Mouse (Mus musculus) lung, embryonic 15.5 days (tissue): ENCODE measurements around the gene C1qc. TPM values are rescaled to one million over a fixed set of nuclear protein-coding genes. Genes with fewer than 3 reads are reported as not detected.

Source experiments
- ATAC-seq: fragments of 200-750 bp; cut with Nextera tagmentation; 2 replicates; pipeline ENCODE4 v1.8.0; 2017; ENCODE audit warnings: moderate number of reproducible peaks, borderline replicate concordance; ENCODE audit not compliant: low FRiP score, low TSS enrichment; ENCODE audit errors: extremely low read depth
- H3K27ac ChIP-seq: fragments of 300-500 bp; sonication (generic); 2 replicates; pipeline ENCODE4 v1.5.1; 2015; ENCODE audit warnings: moderate library complexity, mild to moderate bottlenecking, inconsistent platforms
- H3K27me3 ChIP-seq: fragments of 300-500 bp; sonication (generic); 2 replicates; pipeline ENCODE4 v1.6.1; 2015; ENCODE audit warnings: inconsistent platforms
- H3K36me3 ChIP-seq: fragments of 300-500 bp; sonication (generic); 2 replicates; pipeline ENCODE4 v1.6.1; 2015; ENCODE audit warnings: inconsistent platforms
- H3K4me1 ChIP-seq: fragments of 300-500 bp; sonication (generic); 2 replicates; pipeline ENCODE4 v1.6.1; 2015; ENCODE audit warnings: inconsistent platforms
- H3K4me2 ChIP-seq: fragments of 300-500 bp; sonication (generic); 2 replicates; pipeline ENCODE4 v1.6.1; 2015; ENCODE audit warnings: inconsistent platforms, mild to moderate bottlenecking, moderate library complexity
- H3K4me3 ChIP-seq: fragments of 300-500 bp; sonication (generic); 2 replicates; pipeline ENCODE4 v1.5.1; 2015; ENCODE audit warnings: mild to moderate bottlenecking, inconsistent platforms
- H3K9ac ChIP-seq: fragments of 300-500 bp; sonication (generic); 2 replicates; pipeline ENCODE4 v1.6.1; 2015; ENCODE audit warnings: inconsistent platforms
- H3K9me3 ChIP-seq: fragments of 300-500 bp; sonication (generic); 2 replicates; pipeline ENCODE4 v1.6.1; 2016; ENCODE audit warnings: inconsistent platforms
- WGBS: fragments of 180-500 bp; shearing (Covaris S2); methylation state at CpG from one replicate; pipeline ENCODE4 v1.1.7; 2015; 5-methylcytosine and 5-hydroxymethylcytosine counted together
- polyA plus RNA-seq: library from polyadenylated mRNA; unstranded; fragments of >200 nt; fragmentation: Nextera tagmentation; extraction: Ambion mirVana; gene quantifications from 2 replicates; pipeline ENCODE4 v1.2.1, GENCODE M21; 2015

C1qc gene
- polyA plus RNA-seq, 1 experiment from 2014 or later: 24.6 TPM

DNA sequence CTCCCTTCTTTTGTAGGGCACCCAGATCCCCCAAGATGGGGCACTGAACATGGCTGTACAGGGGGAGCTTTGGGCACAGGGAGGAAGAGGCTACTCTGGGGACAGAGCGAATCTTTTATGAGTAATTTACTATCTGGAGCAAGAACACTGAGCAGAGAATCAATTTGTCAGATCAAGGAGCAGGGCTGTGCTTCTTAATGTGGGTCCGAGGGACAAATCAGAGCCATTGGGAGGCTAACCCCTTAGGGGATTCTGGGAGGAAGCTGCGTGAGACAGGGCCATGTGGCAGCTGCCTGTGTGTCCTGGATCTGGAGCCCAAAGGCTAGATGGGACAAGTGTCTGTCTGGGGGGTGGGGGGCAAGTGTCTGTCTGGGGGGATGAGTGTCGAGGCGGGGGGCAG is 27.3 kb downstream of the C1qc start:
- WGBS: 61% methylated on average over 5 of the region's 5 CpGs
- Histone ChIP-seq H3K4me3 (no peak overlapping the region), H3K36me3 (no peaks in the 10 kb centered on the region), H3K27me3 (peaks cover 26% of the 10 kb centered on the region), H3K27ac (no peak overlapping the region), H3K9ac (no peak overlapping the region), H3K4me2 (no peak overlapping the region), H3K9me3 (no peaks in the 10 kb centered on the region), H3K4me1 (0 out of 2 replicates have a peak, but pooled peaks cover 5% of the 10 kb centered on the region)
- no peak for ATAC-seq

- Histone ChIP-seq H3K9ac (no peak overlapping the region), H3K27ac (no peak overlapping the region), H3K4me1 (0 out of 2 replicates have a peak, but pooled peaks cover 5% of the 10 kb centered on the region), H3K27me3 (peaks cover 26% of the 10 kb centered on the region), H3K9me3 (no peaks in the 10 kb centered on the region), H3K4me2 (no peak overlapping the region), H3K36me3 (no peaks in the 10 kb centered on the region), H3K4me3 (no peak overlapping the region)
- no peak for ATAC-seq
- 11% methylated on average over 15 of the region's 15 CpGs for WGBS
Measured at GRCm38 (mm10) chr4:136864751-136865470, 28.0 kb downstream of the C1qc start.

- peaks cover 26% of the 10 kb centered on the region for H3K27me3 ChIP-seq
- 0 out of 2 replicates have a peak, but pooled peaks cover 5% of the 10 kb centered on the region for H3K4me1 ChIP-seq
- 45% methylated on average over 9 of the region's 9 CpGs for WGBS
- no peak overlapping the region for H3K4me3 ChIP-seq
- H3K9me3 ChIP-seq: no peaks in the 10 kb centered on the region
- H3K27ac ChIP-seq: no peak overlapping the region
- no peak overlapping the region for H3K9ac ChIP-seq
- no peak for ATAC-seq
- no peaks in the 10 kb centered on the region for H3K36me3 ChIP-seq
- no peak overlapping the region for H3K4me2 ChIP-seq
Measured at GRCm38 (mm10) chr4:136863517-136863916, 29.3 kb downstream of the C1qc start.

- WGBS: 52% methylated on average over 2 of the region's 2 CpGs
- Histone ChIP-seq H3K9me3 (no peaks in the 10 kb centered on the region), H3K4me2 (no peak overlapping the region), H3K27ac (no peak overlapping the region), H3K4me3 (no peak overlapping the region), H3K4me1 (no peaks in the 10 kb centered on the region), H3K36me3 (no peaks in the 10 kb centered on the region), H3K9ac (no peak overlapping the region), H3K27me3 (peaks cover 26% of the 10 kb centered on the region)
- no peak for ATAC-seq
Measured at GRCm38 (mm10) chr4:136862411-136862810, 30.5 kb downstream of the C1qc start.

- Histone ChIP-seq H3K4me1 (no peaks in the 10 kb centered on the region), H3K36me3 (no peaks in the 10 kb centered on the region), H3K4me2 (no peak overlapping the region; the same call in 1 of the 2 replicates), H3K4me3 (no peak overlapping the region), H3K9me3 (no peaks in the 10 kb centered on the region), H3K27me3 (peaks cover 26% of the 10 kb centered on the region), H3K9ac (no peak overlapping the region), H3K27ac (no peak overlapping the region)
- ATAC-seq: no peak
- WGBS: 12% methylated on average over 17 of the region's 17 CpGs
Measured at GRCm38 (mm10) chr4:136861806-136862205, 31.1 kb downstream of the C1qc start.

GRCm38 (mm10) chr4:136860022-136860421 is 32.8 kb downstream of the C1qc start:
- peaks cover 22% of the 10 kb centered on the region for H3K27me3 ChIP-seq
- 79% methylated on average over 7 of the region's 7 CpGs for WGBS
- H3K4me3 ChIP-seq: no peak overlapping the region
- no peak overlapping the region for H3K4me2 ChIP-seq
- H3K9me3 ChIP-seq: no peaks in the 10 kb centered on the region
- H3K4me1 ChIP-seq: no peaks in the 10 kb centered on the region
- H3K9ac ChIP-seq: no peak overlapping the region
- no peak overlapping the region for H3K27ac ChIP-seq
- H3K36me3 ChIP-seq: no peaks in the 10 kb centered on the region
- no peak for ATAC-seq

DNA sequence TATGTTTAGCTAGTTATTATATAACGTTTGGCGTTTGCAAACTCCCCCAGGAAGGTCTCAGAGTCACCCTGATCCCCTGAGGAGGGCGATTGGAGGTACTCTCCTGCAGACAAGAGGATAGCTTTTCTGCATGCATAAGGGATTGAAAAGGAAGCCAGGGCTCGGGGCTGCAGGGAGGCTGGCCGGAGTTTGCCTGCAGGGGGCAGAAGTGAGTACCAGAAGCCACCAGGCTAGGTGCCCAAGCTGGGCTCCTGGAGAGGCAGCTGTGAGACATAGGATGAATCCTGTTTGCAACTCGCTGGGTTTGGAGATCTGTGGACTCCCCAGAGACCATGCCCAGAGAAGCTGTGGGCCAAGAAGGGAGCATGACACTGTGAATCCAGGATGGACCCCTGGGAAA is 37.8 kb downstream of the C1qc start:
- H3K9me3 ChIP-seq: no peaks in the 10 kb centered on the region
- H3K36me3 ChIP-seq: no peaks in the 10 kb centered on the region
- no peak overlapping the region for H3K4me3 ChIP-seq
- H3K4me2 ChIP-seq: no peak overlapping the region
- H3K9ac ChIP-seq: no peak overlapping the region
- ATAC-seq: no peak
- no peaks in the 10 kb centered on the region for H3K4me1 ChIP-seq
- H3K27ac ChIP-seq: no peak overlapping the region
- H3K27me3 ChIP-seq: 0 out of 2 replicates have a peak, but pooled peaks cover 5% of the 10 kb centered on the region
- WGBS: 27% methylated on average over 6 of the region's 6 CpGs

DNA sequence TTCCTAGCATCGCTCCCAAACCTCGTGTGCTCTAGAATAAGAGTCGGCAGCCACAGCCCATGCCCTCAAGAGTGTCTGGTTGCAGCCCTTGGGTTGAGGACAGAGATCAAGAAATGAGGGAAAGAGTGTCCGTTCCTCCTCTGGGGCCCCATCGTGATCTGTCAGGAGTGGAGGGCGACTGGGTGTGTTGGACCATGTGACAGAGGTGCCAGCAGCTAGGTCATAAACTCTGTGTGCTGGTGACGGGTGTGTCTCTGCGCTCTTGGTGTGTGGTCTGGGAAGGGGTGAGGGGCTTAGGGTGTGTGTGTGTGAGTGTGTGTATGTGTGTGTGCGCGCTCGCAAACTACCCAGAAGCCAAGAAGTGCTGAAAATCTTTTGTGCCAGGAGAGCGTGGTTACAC is 39.9 kb downstream of the C1qc start:
- Histone ChIP-seq H3K9ac (no peak overlapping the region), H3K36me3 (no peaks in the 10 kb centered on the region), H3K9me3 (no peaks in the 10 kb centered on the region), H3K27ac (no peak overlapping the region), H3K4me2 (no peak overlapping the region), H3K27me3 (0 out of 2 replicates have a peak, but pooled peaks cover 5% of the 10 kb centered on the region), H3K4me1 (no peaks in the 10 kb centered on the region), H3K4me3 (no peak overlapping the region)
- whole genome bisulfite sequencing: 59% methylated on average over 12 of the region's 12 CpGs
- no peak for ATAC-seq

DNA sequence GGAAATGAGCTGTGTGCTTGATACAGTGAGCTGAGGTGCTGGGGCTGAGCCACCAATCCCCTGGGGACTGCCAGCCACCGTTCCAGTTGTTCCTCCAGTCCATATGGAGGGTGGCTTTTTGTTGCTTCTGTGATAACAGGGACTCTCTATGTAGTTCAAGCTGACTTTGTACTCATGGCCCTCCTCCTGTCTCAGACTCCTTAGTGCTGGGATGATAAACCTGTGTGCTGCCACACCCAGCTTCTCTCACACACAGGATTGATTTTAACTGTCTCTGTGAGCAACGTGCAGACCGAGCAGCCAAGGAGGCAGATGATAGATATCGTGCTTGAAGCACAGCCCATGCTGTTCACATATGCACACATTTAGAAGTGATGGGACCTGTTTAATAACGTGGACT is 40.7 kb downstream of the C1qc start:
- Histone ChIP-seq H3K4me2 (no peak overlapping the region), H3K4me3 (no peak overlapping the region), H3K9me3 (no peaks in the 10 kb centered on the region), H3K9ac (no peak overlapping the region), H3K4me1 (no peaks in the 10 kb centered on the region), H3K36me3 (no peaks in the 10 kb centered on the region), H3K27me3 (0 out of 2 replicates have a peak, but pooled peaks cover 5% of the 10 kb centered on the region), H3K27ac (no peak overlapping the region)
- no peak for ATAC-seq
- 41% methylated on average over 5 of the region's 5 CpGs for WGBS

- ATAC-seq: no peak
- H3K9ac ChIP-seq: no peak overlapping the region
- H3K36me3 ChIP-seq: no peaks in the 10 kb centered on the region
- no peaks in the 10 kb centered on the region for H3K4me1 ChIP-seq
- H3K4me3 ChIP-seq: no peak overlapping the region
- H3K9me3 ChIP-seq: no peaks in the 10 kb centered on the region
- 0 out of 2 replicates have a peak, but pooled peaks cover 12% of the 10 kb centered on the region for H3K27me3 ChIP-seq
- H3K27ac ChIP-seq: no peak overlapping the region
- no peak overlapping the region for H3K4me2 ChIP-seq
- 60% methylated on average over 4 of the region's 4 CpGs for WGBS
Measured at GRCm38 (mm10) chr4:136848565-136848964, 44.3 kb downstream of the C1qc start.

- no peak overlapping the region for H3K27ac ChIP-seq
- no peak overlapping the region for H3K4me3 ChIP-seq
- no peak overlapping the region for H3K4me2 ChIP-seq
- no peaks in the 10 kb centered on the region for H3K4me1 ChIP-seq
- H3K36me3 ChIP-seq: no peaks in the 10 kb centered on the region
- 68% methylated on average over 6 of the region's 6 CpGs for WGBS
- no peaks in the 10 kb centered on the region for H3K9me3 ChIP-seq
- no peak for ATAC-seq
- no peak overlapping the region for H3K9ac ChIP-seq
- H3K27me3 ChIP-seq: peaks cover 8% of the 10 kb centered on the region; the same call in 1 of the 2 replicates
Measured at GRCm38 (mm10) chr4:136847166-136847565, 45.7 kb downstream of the C1qc start.

DNA sequence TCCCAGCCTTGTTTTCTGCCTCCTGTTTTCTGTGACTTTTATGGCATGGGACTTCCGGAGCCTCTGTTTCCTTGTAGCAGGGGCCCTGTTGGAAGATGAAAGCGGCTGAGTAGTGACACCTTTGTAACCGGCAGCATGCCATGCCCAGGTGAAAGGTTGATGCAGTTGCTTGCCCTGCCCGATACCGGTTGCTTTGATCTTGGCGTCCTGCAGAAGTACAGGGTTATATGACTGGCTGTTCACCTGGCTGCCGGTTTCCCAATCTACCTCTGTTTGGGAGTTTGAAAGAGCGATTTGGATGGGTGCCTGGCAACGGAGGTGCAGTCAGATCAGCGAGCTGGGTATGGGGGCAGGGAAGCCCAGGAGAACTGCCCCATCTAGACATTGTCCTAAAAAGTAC is 50.1 kb downstream of the C1qc start:
- WGBS: 61% methylated on average over 10 of the region's 10 CpGs
- H3K27me3 ChIP-seq: peaks cover 33% of the 10 kb centered on the region
- H3K27ac ChIP-seq: no peak overlapping the region
- no peaks in the 10 kb centered on the region for H3K9me3 ChIP-seq
- no peak overlapping the region for H3K9ac ChIP-seq
- no peaks in the 10 kb centered on the region for H3K4me1 ChIP-seq
- H3K36me3 ChIP-seq: no peaks in the 10 kb centered on the region
- H3K4me3 ChIP-seq: no peak overlapping the region
- no peak for ATAC-seq
- H3K4me2 ChIP-seq: no peak overlapping the region
